Mouse (Mus musculus) MEL (cell line): Measurements from ENCODE around the gene Arhgap29. TPM values are rescaled to one million over a fixed set of nuclear protein-coding genes. Genes with fewer than 3 reads are reported as not detected.

Experiments
- DNase-seq: peaks from one replicate; pipeline ENCODE4 v3.0.0; 2011; ENCODE audit warnings: low read depth, low spot score
- H3K27ac ChIP-seq: 2 replicates; pipeline ENCODE4 v1.5.1; 2012; ENCODE audit warnings: low read depth, mild to moderate bottlenecking, control low read depth, low read length, moderate library complexity; ENCODE audit not compliant: control insufficient read depth
- H3K27me3 ChIP-seq, 2 experiments: fragments of 150-350 bp in 1 of 2; sonication (generic) in 1 of 2; 2 replicates each; pipeline ENCODE4 v1.6.1; 2012; ENCODE audit warnings: low read length in 2 of 2, mild to moderate bottlenecking in 2 of 2, improper control_type of control experiment in 1 of 2, moderate library complexity in 1 of 2; ENCODE audit not compliant: insufficient read depth in 2 of 2, control insufficient read depth in 1 of 2
- H3K36me3 ChIP-seq, 2 experiments: 2 replicates each; pipeline ENCODE4 v1.6.1; 2012 to 2014; ENCODE audit warnings: low read length in 2 of 2, improper control_type of control experiment in 1 of 2, inconsistent platforms in 1 of 2, mild to moderate bottlenecking in 1 of 2; ENCODE audit not compliant: insufficient read depth in 2 of 2, control insufficient read depth in 1 of 2
- H3K4me1 ChIP-seq, 2 experiments: fragments of 150-350 bp in 1 of 2; sonication (generic) in 1 of 2; 2 replicates each; pipeline ENCODE4 v1.6.1; 2012; ENCODE audit warnings: low read length in 2 of 2, improper control_type of control experiment in 1 of 2, mild to moderate bottlenecking in 1 of 2; ENCODE audit not compliant: insufficient read depth in 2 of 2, control insufficient read depth in 1 of 2
- H3K4me3 ChIP-seq, 2 experiments: fragments of 150-350 bp in 1 of 2; sonication (generic) in 1 of 2; 2 replicates each; pipeline ENCODE4 v1.5.1; 2012; ENCODE audit warnings: low read depth in 2 of 2, low read length in 2 of 2, mild to moderate bottlenecking in 2 of 2, moderate library complexity in 2 of 2, control low read depth in 1 of 2, improper control_type of control experiment in 1 of 2; ENCODE audit not compliant: control insufficient read depth in 1 of 2, insufficient read depth in 1 of 2
- H3K79me2 ChIP-seq: 2 replicates; pipeline ENCODE4 v1.6.1; 2012; ENCODE audit warnings: mild to moderate bottlenecking, low read length, moderate library complexity; ENCODE audit not compliant: control insufficient read depth, poor library complexity, insufficient read depth
- H3K9ac ChIP-seq: 2 replicates; pipeline ENCODE4 v1.6.1; 2012; ENCODE audit warnings: low read depth, mild to moderate bottlenecking, control low read depth, low read length, moderate library complexity; ENCODE audit not compliant: control insufficient read depth, poor library complexity, severe bottlenecking
- H3K9me3 ChIP-seq: fragments of 150-350 bp; sonication (generic); replicated peaks from 2 replicates; pipeline ENCODE4 v1.6.1; 2012; ENCODE audit warnings: mild to moderate bottlenecking, low read length, improper control_type of control experiment, moderate library complexity; ENCODE audit not compliant: insufficient read depth
- CHD1 ChIP-seq: IDR thresholded peaks from 2 replicates; pipeline ENCODE4 v1.6.1; 2012; ENCODE audit warnings: low read depth, mild to moderate bottlenecking, inconsistent platforms, low read length, improper control_type of control experiment
- HCFC1 ChIP-seq: IDR thresholded peaks from 2 replicates; pipeline ENCODE4 v1.6.1; 2012; ENCODE audit warnings: low read depth, mild to moderate bottlenecking, inconsistent platforms, low read length, improper control_type of control experiment, moderate library complexity
- JUND ChIP-seq: IDR thresholded peaks from 2 replicates; pipeline ENCODE4 v1.6.1; 2011; ENCODE audit warnings: low read depth, mild to moderate bottlenecking, improper control_type of control experiment, low read length
- KAT2A ChIP-seq: conservative IDR thresholded peaks from 2 replicates; pipeline ENCODE4 v1.6.1; 2012; ENCODE audit warnings: low read depth, low read length, improper control_type of control experiment, inconsistent platforms
- MAX ChIP-seq: IDR thresholded peaks from 2 replicates; pipeline ENCODE4 v1.6.1; 2011; ENCODE audit warnings: low read length, improper control_type of control experiment
- MAZ ChIP-seq: IDR thresholded peaks from 2 replicates; pipeline ENCODE4 v1.6.1; 2012; ENCODE audit warnings: low read depth, mild to moderate bottlenecking, inconsistent platforms, low read length, improper control_type of control experiment
- MEF2A ChIP-seq: IDR thresholded peaks from 2 replicates; pipeline ENCODE4 v1.6.1; 2014; ENCODE audit warnings: low read depth, mild to moderate bottlenecking, inconsistent platforms, low read length, improper control_type of control experiment; ENCODE audit not compliant: poor library complexity, insufficient replicate concordance, severe bottlenecking; ENCODE audit errors: extremely low read depth
- MXI1 ChIP-seq: IDR thresholded peaks from 2 replicates; pipeline ENCODE4 v1.6.1; 2011; ENCODE audit warnings: mild to moderate bottlenecking, low read depth, low read length, improper control_type of control experiment
- MYC ChIP-seq: IDR thresholded peaks from 2 replicates; pipeline ENCODE4 v1.6.1; 2011; ENCODE audit warnings: low read depth, mild to moderate bottlenecking, low read length, improper control_type of control experiment, moderate library complexity
- NELFE ChIP-seq: IDR thresholded peaks from 2 replicates; pipeline ENCODE4 v1.6.1; 2011; ENCODE audit warnings: low read depth, low read length, improper control_type of control experiment
- NRF1 ChIP-seq: IDR thresholded peaks from 2 replicates; pipeline ENCODE4 v1.6.1; 2014; ENCODE audit warnings: low read depth, mild to moderate bottlenecking, inconsistent platforms, low read length, improper control_type of control experiment, moderate library complexity; ENCODE audit not compliant: poor library complexity, insufficient read depth, severe bottlenecking
- RAD21 ChIP-seq: IDR thresholded peaks from 2 replicates; pipeline ENCODE4 v1.6.1; 2011; ENCODE audit warnings: mild to moderate bottlenecking, low read depth, low read length, improper control_type of control experiment
- RCOR1 ChIP-seq: IDR thresholded peaks from 2 replicates; pipeline ENCODE4 v1.6.1; 2012; ENCODE audit warnings: low read depth, mild to moderate bottlenecking, inconsistent platforms, low read length, improper control_type of control experiment
- SIN3A ChIP-seq: IDR thresholded peaks from 2 replicates; pipeline ENCODE4 v1.6.1; 2012; ENCODE audit warnings: low read length, improper control_type of control experiment, inconsistent platforms
- SMC3 ChIP-seq: IDR thresholded peaks from 2 replicates; pipeline ENCODE4 v1.6.1; 2011; ENCODE audit warnings: low read depth, low read length, improper control_type of control experiment
- ZC3H11A ChIP-seq: IDR thresholded peaks from 2 replicates; pipeline ENCODE4 v1.6.1; 2012; ENCODE audit warnings: low read depth, mild to moderate bottlenecking, inconsistent platforms, low read length, improper control_type of control experiment
- ZMIZ1 ChIP-seq: IDR thresholded peaks from 2 replicates; pipeline ENCODE4 v1.6.1; 2012; ENCODE audit warnings: low read depth, mild to moderate bottlenecking, inconsistent platforms, low read length, improper control_type of control experiment, moderate library complexity
- ZNF384 ChIP-seq: IDR thresholded peaks from 2 replicates; pipeline ENCODE4 v1.6.1; 2012; ENCODE audit warnings: low read depth, mild to moderate bottlenecking, inconsistent platforms, low read length, improper control_type of control experiment
- polyA plus RNA-seq, 2 experiments: library from polyadenylated mRNA; stranded (reverse) in 1 of 2; unstranded in 1 of 2; fragments of >175 nt in 1 of 2; fragments of >200 nt in 1 of 2; gene quantifications; 2 replicates each; pipeline versions ENCODE4 v1.2.1 to v1.2.4; 2012; ENCODE audit warnings: low replicate concordance in 2 of 2, low read depth in 1 of 2; ENCODE audit not compliant: insufficient read length in 2 of 2, insufficient read depth in 1 of 2, missing spikeins in 1 of 2
- total RNA-seq: library from RNA; depleted of rRNA; stranded (reverse); fragments of 300-350 nt; gene quantifications from 2 replicates; pipeline ENCODE4 v1.2.3, GENCODE M21; 2012

Gene Arhgap29
- total and polyA plus RNA-seq, 3 experiments = 0.19 to 0.23 TPM; not detected in 1

DNA sequence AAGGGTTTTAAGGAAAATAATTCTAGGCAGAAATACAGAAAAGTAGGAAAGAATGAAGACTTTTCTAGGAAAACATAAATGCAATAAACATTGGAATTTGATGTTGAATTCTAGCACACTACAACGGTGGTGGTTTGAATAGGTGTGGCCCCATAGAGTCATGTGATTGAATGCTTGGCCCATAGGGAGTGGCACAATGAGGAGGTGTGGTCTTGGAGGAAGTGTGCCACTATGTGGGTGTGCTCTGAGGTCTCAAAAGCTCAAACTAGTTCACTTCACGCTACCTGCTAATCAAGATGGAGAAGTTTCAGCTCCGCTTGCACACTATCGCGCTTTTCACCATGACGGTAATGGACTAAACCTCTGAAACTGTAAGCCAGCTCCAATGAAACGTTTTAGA, 66.1 kb downstream of the Arhgap29 start:
- H3K36me3 ChIP-seq = no peaks in the 10 kb centered on the region
- H3K9me3 ChIP-seq = no peaks in the 10 kb centered on the region
- H3K79me2 ChIP-seq = no peaks in the 10 kb centered on the region
- no peak overlapping the region for H3K27ac ChIP-seq
- H3K4me3 ChIP-seq = no peak overlapping the region
- H3K27me3 ChIP-seq = no peaks in the 10 kb centered on the region
- H3K4me1 ChIP-seq = no peaks in the 10 kb centered on the region
- H3K9ac ChIP-seq = no peak overlapping the region
- TF ChIP-seq RAD21 (no peak), MYC (no peak), MAX (no peak), KAT2A (no peak), JUND (no peak)
- no peak for DNase-seq

DNA sequence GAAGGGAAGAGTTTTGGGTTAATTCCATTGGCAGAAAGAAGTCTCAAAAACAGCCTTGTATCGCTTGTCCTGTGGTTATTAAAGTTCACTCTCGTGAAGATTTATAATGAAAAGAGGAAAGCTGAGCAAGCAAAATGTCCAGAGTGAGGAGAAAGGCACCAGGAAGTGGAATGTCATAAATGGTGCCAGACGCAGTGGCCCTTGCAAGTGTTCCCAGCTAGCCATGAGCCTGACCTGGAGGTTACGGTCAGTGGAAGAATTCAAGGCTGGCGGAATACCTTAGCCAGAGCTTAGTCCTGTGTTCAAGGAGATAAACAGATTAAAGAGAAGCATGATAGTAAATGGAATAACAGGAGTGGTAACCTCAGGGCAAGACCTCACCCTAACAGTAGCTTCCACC, 66.8 kb downstream of the Arhgap29 start:
- Histone ChIP-seq H3K9ac (no peak overlapping the region), H3K4me3 (no peak overlapping the region), H3K27me3 (no peaks in the 10 kb centered on the region), H3K36me3 (no peaks in the 10 kb centered on the region), H3K9me3 (no peaks in the 10 kb centered on the region), H3K4me1 (no peaks in the 10 kb centered on the region), H3K27ac (no peak overlapping the region), H3K79me2 (no peaks in the 10 kb centered on the region)
- no peak for DNase-seq
- no peak for TF ChIP-seq MEF2A
- TF ChIP-seq MYC = no peak
- no peak for TF ChIP-seq ZC3H11A
- no peak for TF ChIP-seq SMC3
- TF ChIP-seq NRF1 = no peak
- no peak for TF ChIP-seq ZMIZ1
- no peak for TF ChIP-seq NELFE
- no peak for TF ChIP-seq HCFC1
- no peak for TF ChIP-seq KAT2A
- TF ChIP-seq MAZ = no peak
- no peak for TF ChIP-seq ZNF384
- TF ChIP-seq RCOR1 = no peak
- no peak for TF ChIP-seq SIN3A
- TF ChIP-seq MXI1 = no peak
- no peak for TF ChIP-seq JUND
- TF ChIP-seq CHD1 = no peak
